8 mouse cellular contexts compared by ENCODE assay signal in the genomic region with DNA sequence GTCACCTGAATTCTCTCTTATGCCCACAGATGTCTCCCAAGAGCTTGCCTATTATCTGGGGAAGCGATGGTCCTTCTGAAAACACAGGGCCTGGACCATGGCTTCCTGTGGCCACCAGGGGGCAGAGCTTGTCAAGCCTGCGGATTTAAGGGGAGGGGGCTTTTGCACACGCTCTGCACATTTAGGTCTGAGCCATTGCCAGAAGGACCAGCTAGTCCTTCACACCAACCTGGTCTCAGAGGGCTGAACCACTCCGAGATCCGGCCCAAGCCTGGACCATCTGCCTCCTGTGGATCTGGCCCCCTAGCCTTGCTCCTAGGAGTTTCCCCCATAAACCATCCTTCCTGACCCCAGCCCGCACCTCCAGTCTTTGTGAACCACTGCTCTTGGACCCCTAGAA. TPM values are rescaled to one million over a fixed set of nuclear protein-coding genes. Genes with fewer than 3 reads are reported as not detected.
A peak's percentile ranks its signal among the peaks of the same experiment; 100 is the strongest.
DNase-seq lines count a peak whose midpoint lies in the region; ATAC-seq and TF ChIP-seq lines count a peak whose summit lies in the region.

No protein-coding gene starts in this region.

- peaks cover 52% of the 10 kb centered on the region for H3K4me1 ChIP-seq in heart, embryonic 13.5 days
- peaks cover 25% of the 10 kb centered on the region for H3K4me1 ChIP-seq in G1E (ENCODE audit: insufficient read depth, low read depth, low read length)
- peaks cover 35% of the 10 kb centered on the region for H3K4me1 ChIP-seq in intestine, embryonic 15.5 days (replicated peaks)

- no peak overlapping the region for H3K4me3 ChIP-seq in heart, embryonic 13.5 days
- H3K4me3 ChIP-seq in G1E (ENCODE audit: low read depth, low read length), result no peak overlapping the region
- no peak overlapping the region; the same call in 1 of the 2 replicates for H3K4me3 ChIP-seq in intestine, embryonic 15.5 days (replicated peaks)

- peak; percentile 76 for TF ChIP-seq CTCF in G1E (IDR thresholded peaks at IDR 0.05; ENCODE audit: low read depth, low read length)

- intact Hi-C loops in heart, postnatal 10 days (cut with DNase I), result loop anchor here (1.0 to 5.0 kb wide), 3 partner anchors 67 to 155 kb away; no protein-coding TSS in a partner anchor

- H3K27ac ChIP-seq in heart, embryonic 13.5 days (replicated peaks), result no peak overlapping the region
- no peak overlapping the region for H3K27ac ChIP-seq in intestine, embryonic 15.5 days

- no peak overlapping the region for H3K9ac ChIP-seq in heart, embryonic 13.5 days
- no peak overlapping the region for H3K9ac ChIP-seq in intestine, embryonic 15.5 days

- WGBS in heart, embryonic 13.5 days, result 15% methylated on average over 6 of the region's 6 CpGs
- WGBS in intestine, embryonic 15.5 days, result 28% methylated on average over 6 of the region's 6 CpGs

- peaks cover 65% of the 10 kb centered on the region for H3K27me3 ChIP-seq in heart, embryonic 13.5 days (replicated peaks)
- peaks cover 64% of the 10 kb centered on the region for H3K27me3 ChIP-seq in G1E (ENCODE audit: insufficient read depth, low read length)
- H3K27me3 ChIP-seq in intestine, embryonic 15.5 days (replicated peaks), result peaks cover 24% of the 10 kb centered on the region

- ATAC-seq in heart, embryonic 13.5 days (ENCODE audit: extremely low read depth, insufficient number of reproducible peaks, low FRiP score, low TSS enrichment), result no peak
- ATAC-seq in G1E (ENCODE audit: extremely low read depth, insufficient number of reproducible peaks, low FRiP score, poor library complexity, severe bottlenecking), result no peak
- ATAC-seq in intestine, embryonic 15.5 days, result 0 out of 2 replicates have a peak, but pooled peaks have one; percentile 23

- peak overlapping the region; percentile 98; the same call in 1 of the 2 replicates for H3K4me2 ChIP-seq in heart, embryonic 13.5 days
- peak overlapping the region; percentile 96 for H3K4me2 ChIP-seq in intestine, embryonic 15.5 days (replicated peaks)

- peaks cover 12% of the 10 kb centered on the region for H3K36me3 ChIP-seq in heart, embryonic 13.5 days
- peaks cover 11% of the 10 kb centered on the region for H3K36me3 ChIP-seq in G1E (replicated peaks)
- no peaks in the 10 kb centered on the region for H3K36me3 ChIP-seq in intestine, embryonic 15.5 days

- H3K9me3 ChIP-seq in heart, embryonic 13.5 days, result peaks cover 3% of the 10 kb centered on the region; the same call in 1 of the 2 replicates
- peaks cover 5% of the 10 kb centered on the region for H3K9me3 ChIP-seq in G1E (replicated peaks)
- no peaks in the 10 kb centered on the region for H3K9me3 ChIP-seq in intestine, embryonic 15.5 days

- no peak for DNase-seq in heart, postnatal 10 days
- peak; percentile 28 for DNase-seq in G1E (ENCODE audit: low spot score)
- DNase-seq in embryo, embryonic 9.5 days (ENCODE audit: extremely low spot score), result peak; percentile 78
- peak; percentile 85 for DNase-seq in mesoderm, embryonic 11.5 days (ENCODE audit: low read depth, low spot score)
- peak; percentile 28 for DNase-seq in thymus, postnatal 25 days
- DNase-seq in natural killer cell, adult 2 months (ENCODE audit: low spot score in 2 of 2), result no peak

RNA-seq across cellular contexts. Expression of a gene that starts 1.3 kb away (rescaled TPM):
- polyA plus RNA-seq in heart, embryonic 13.5 days (2015; fragmentation: Nextera tagmentation; extraction: Ambion mirVana), result 0.66 and 0.98 TPM in 2 replicates
- under 1 TPM; 0.22 to 0.43 TPM for total RNA-seq in heart, postnatal 10 days (2021)
- not detected in 2 replicates for total RNA-seq in G1E (2014; fragmentation: Nextera tagmentation)
- total RNA-seq in G1E (2017), result 0.11 TPM in 1 of 2 replicates, not detected in the other
- polyA plus RNA-seq in G1E (2012), result not detected in 2 replicates
- 6.3 TPM in 2 replicates for polyA plus RNA-seq in intestine, embryonic 15.5 days (2015; fragmentation: Nextera tagmentation; extraction: Ambion mirVana)

RNA-seq across cellular contexts. Expression of a gene that starts 13.4 kb away (rescaled TPM):
- polyA plus RNA-seq in heart, embryonic 13.5 days (2015; fragmentation: Nextera tagmentation; extraction: Ambion mirVana), result 40.3 and 41.2 TPM in 2 replicates
- 10 to 100 TPM; 50.9 to 61.5 TPM for total RNA-seq in heart, postnatal 10 days (2021)
- total RNA-seq in G1E (2014; fragmentation: Nextera tagmentation), result 17.9 and 25.1 TPM in 2 replicates
- total RNA-seq in G1E (2017), result 7.5 and 8.9 TPM in 2 replicates
- polyA plus RNA-seq in G1E (2012), result 14.3 and 18.8 TPM in 2 replicates
- polyA plus RNA-seq in intestine, embryonic 15.5 days (2015; fragmentation: Nextera tagmentation; extraction: Ambion mirVana), result 34.9 and 39.3 TPM in 2 replicates

RNA-seq across cellular contexts. Expression of a gene that starts 36.4 kb away (rescaled TPM):
- polyA plus RNA-seq in heart, embryonic 13.5 days (2015; fragmentation: Nextera tagmentation; extraction: Ambion mirVana), result 10.9 and 11.6 TPM in 2 replicates
- total RNA-seq in heart, postnatal 10 days (2021), result 1 to 10 TPM; 2.8 to 4.8 TPM
- 8.4 and 10.0 TPM in 2 replicates for total RNA-seq in G1E (2014; fragmentation: Nextera tagmentation)
- total RNA-seq in G1E (2017), result 11.3 and 12.4 TPM in 2 replicates
- polyA plus RNA-seq in G1E (2012), result 18.8 and 19.4 TPM in 2 replicates
- 17.1 and 18.3 TPM in 2 replicates for polyA plus RNA-seq in intestine, embryonic 15.5 days (2015; fragmentation: Nextera tagmentation; extraction: Ambion mirVana)

RNA-seq across cellular contexts. Expression of a gene that starts 41.1 kb away (rescaled TPM):
- polyA plus RNA-seq in heart, embryonic 13.5 days (2015; fragmentation: Nextera tagmentation; extraction: Ambion mirVana), result 188 and 220 TPM in 2 replicates
- 100 to 1,000 TPM; 133 to 134 TPM for total RNA-seq in heart, postnatal 10 days (2021)
- total RNA-seq in G1E (2014; fragmentation: Nextera tagmentation), result 247 and 294 TPM in 2 replicates
- 219 and 225 TPM in 2 replicates for total RNA-seq in G1E (2017)
- 181 and 297 TPM in 2 replicates for polyA plus RNA-seq in G1E (2012)
- polyA plus RNA-seq in intestine, embryonic 15.5 days (2015; fragmentation: Nextera tagmentation; extraction: Ambion mirVana), result 239 and 288 TPM in 2 replicates

RNA-seq across cellular contexts. Expression of a gene that starts 44.9 kb away (rescaled TPM):
- 13.5 and 13.9 TPM in 2 replicates for polyA plus RNA-seq in heart, embryonic 13.5 days (2015; fragmentation: Nextera tagmentation; extraction: Ambion mirVana)
- total RNA-seq in heart, postnatal 10 days (2021), result 10 to 100 TPM; 13.7 to 15.6 TPM
- total RNA-seq in G1E (2014; fragmentation: Nextera tagmentation) (not detected in 2 replicates), G1E (2017) (0.06 and 0.33 TPM in 2 replicates)
- 0.11 and 0.63 TPM in 2 replicates for polyA plus RNA-seq in G1E (2012)
- polyA plus RNA-seq in intestine, embryonic 15.5 days (2015; fragmentation: Nextera tagmentation; extraction: Ambion mirVana), result 14.0 and 15.6 TPM in 2 replicates

Comparison
In these comparisons a context has a peak if more than half of its experiments do, and no peak if none do; other contexts are left out.
1. DNase-seq: peak in G1E (single experiment), embryo, embryonic 9.5 days (single experiment), mesoderm, embryonic 11.5 days (single experiment) and thymus, postnatal 25 days (single experiment); none in heart, postnatal 10 days (0 of 2) and natural killer cell, adult 2 months (0 of 2).